Mouse (Mus musculus) heart, adult 2 months (tissue): ENCODE results near the gene Dnajc1.
A peak's percentile ranks its signal among the peaks of the same experiment; 100 is the strongest.

ENCODE experiments used
- CTCF ChIP-seq: fragments of 200-600 bp; IDR thresholded peaks from 2 replicates; pipeline ENCODE4 v1.8.1; 2022; ENCODE audit warnings: antibody characterized with exemption, mild to moderate bottlenecking, moderate library complexity
- POLR2A ChIP-seq: fragments of 200-500 bp; IDR thresholded peaks from 2 replicates; pipeline ENCODE4 v1.6.1; 2011; ENCODE audit warnings: mild to moderate bottlenecking, low read depth, low read length, control low read depth; ENCODE audit not compliant: insufficient read depth

- TF ChIP-seq POLR2A (no peak), CTCF (peak; percentile 66)
Measured at GRCm38 (mm10) chr2:18343464-18343863, 49.2 kb downstream of the Dnajc1 start.
